Mouse (Mus musculus): Measurements from ENCODE around the gene Ldoc1. TPM values are rescaled to one million over a fixed set of nuclear protein-coding genes. Genes with fewer than 3 reads are reported as not detected.

Gene Ldoc1
- polyA plus RNA-seq (2015; fragmentation: Nextera tagmentation; extraction: Ambion mirVana) = 0.17 and 0.39 TPM in 2 replicates

DNA sequence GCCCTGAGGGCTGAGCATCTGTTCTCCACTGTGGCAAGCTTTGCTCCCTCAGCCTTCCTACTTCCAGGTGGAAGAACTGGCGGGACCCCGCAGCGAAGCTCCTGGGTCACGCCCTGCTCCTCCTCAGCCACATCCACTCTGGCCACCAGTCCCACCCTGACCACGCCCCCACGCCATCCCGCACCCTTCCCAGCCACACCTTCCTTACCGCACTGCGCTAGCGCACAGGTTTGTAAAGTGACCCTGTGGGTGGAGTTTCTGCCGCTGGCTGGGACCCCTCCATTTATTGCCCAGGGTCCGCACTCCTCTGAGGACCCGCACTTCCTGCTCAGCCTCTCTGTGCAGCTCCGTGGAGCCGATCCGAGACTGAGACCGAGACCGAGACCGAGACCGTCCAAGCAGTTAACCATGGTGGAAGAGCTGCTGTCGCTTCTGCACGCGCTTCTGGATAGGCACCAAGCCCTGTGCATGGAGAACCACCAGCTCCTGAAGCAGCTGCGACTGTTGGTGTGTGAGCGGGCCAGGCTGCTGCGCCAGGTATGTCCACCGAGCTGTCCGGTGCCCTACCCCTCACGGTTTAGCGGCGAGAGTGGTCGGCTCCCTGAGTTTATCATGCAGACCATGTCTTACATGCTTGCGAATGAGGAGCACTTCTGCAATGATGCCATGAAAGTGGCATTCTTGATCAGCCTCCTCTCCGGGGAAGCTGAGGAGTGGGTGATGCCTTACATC is at the start of gene Ldoc1:
TSS of gene Ldoc1 (plus strand) at position 196 of the 732 bp plus-strand sequence.
- Histone ChIP-seq H3K4me2 (peak within 1 kb of the TSS; percentile 72), H3K27ac (replicated peaks) (no peak within 1 kb of the TSS), H3K4me3 (peak within 1 kb of the TSS; percentile 48), H3K27me3 (replicated peaks) (no peaks in the 10 kb centered on the region), H3K9me3 (no peaks in the 10 kb centered on the region), H3K9ac (no peak within 1 kb of the TSS), H3K36me3 (no peaks in the 10 kb centered on the region), H3K4me1 (no peaks in the 10 kb centered on the region)
- no peak for ATAC-seq (ENCODE audit: extremely low read depth, insufficient number of reproducible peaks, low FRiP score, low TSS enrichment)
- 20% methylated on average over 34 of the region's 34 CpGs for WGBS

DNA sequence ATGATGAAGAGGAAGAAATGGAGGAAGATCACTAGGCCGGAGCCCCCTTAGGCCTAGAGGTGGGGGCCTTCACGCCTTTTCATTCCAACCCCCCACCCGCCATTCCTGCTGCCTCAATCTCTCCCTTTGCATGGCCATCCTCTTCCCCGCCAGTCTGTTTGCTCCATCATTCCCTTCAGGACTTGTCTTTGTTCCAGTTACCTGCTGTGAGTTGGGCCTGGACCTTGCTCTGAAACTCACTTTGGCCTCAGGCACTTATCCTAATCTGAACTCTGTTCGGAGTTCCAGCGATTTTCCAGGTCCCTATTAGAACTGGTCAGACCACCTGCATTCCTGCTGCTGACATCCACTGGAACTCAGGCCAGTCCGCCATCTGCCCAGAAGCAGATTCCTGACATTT is 834 bp downstream of the Ldoc1 start:
- 70% methylated on average over 6 of the region's 7 CpGs for WGBS
- Histone ChIP-seq H3K36me3 (no peaks in the 10 kb centered on the region), H3K9me3 (no peaks in the 10 kb centered on the region), H3K27ac (replicated peaks) (no peak overlapping the region), H3K4me2 (no peak overlapping the region), H3K9ac (no peak overlapping the region), H3K4me1 (no peaks in the 10 kb centered on the region), H3K4me3 (no peak overlapping the region), H3K27me3 (replicated peaks) (no peaks in the 10 kb centered on the region)
- no peak for ATAC-seq (ENCODE audit: extremely low read depth, insufficient number of reproducible peaks, low FRiP score, low TSS enrichment)

DNA sequence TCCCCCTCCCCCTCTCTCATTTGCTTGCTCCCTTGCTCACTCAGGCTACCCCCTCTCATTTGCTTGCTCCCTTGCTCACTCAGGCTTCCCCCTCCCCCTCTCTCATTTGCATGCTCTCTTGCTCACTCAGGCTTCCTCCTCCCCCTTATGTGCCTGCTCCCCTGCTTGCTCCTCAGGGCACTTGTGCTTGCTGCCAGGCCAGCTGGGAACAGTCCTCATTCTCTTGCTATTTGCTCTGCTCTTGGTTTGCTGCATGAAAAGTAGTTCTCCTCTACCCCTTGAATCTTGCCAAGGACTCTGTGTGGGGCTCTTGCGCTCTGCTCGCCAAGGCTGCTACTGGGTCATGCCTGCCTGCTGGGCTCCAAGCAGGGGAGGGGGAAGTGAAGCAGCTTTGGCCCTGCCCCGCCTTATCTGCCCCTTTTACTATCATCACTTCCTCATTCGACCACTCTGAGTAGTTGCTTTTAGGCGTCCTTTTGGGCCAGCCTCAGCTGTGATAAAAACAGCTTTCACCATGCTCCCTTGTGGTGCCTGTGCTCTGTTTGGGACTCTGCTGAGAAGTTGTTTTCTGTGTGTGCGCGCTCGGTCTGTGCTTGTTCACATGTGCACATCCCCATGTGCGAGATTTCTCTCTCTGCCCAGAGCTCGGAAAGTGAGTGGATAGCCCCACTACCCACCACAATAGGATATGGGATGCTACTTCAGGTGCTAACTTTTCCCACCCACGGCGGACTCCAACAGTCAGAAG is 13.2 kb downstream of the Ldoc1 start:
- H3K36me3 ChIP-seq = no peaks in the 10 kb centered on the region
- no peaks in the 10 kb centered on the region for H3K9me3 ChIP-seq
- H3K27me3 ChIP-seq (replicated peaks) = no peaks in the 10 kb centered on the region
- no peak overlapping the region; the same call in 1 of the 2 replicates for H3K9ac ChIP-seq
- H3K4me3 ChIP-seq = peak overlapping the region; percentile 44
- 0 out of 2 replicates have a peak, but pooled peaks cover 3% of the 10 kb centered on the region for H3K4me1 ChIP-seq
- WGBS = 13% methylated on average over 12 of the region's 12 CpGs
- no peak overlapping the region for H3K27ac ChIP-seq (replicated peaks)
- ATAC-seq (ENCODE audit: extremely low read depth, insufficient number of reproducible peaks, low FRiP score, low TSS enrichment) = no peak
- peak overlapping the region; percentile 68 for H3K4me2 ChIP-seq

DNA sequence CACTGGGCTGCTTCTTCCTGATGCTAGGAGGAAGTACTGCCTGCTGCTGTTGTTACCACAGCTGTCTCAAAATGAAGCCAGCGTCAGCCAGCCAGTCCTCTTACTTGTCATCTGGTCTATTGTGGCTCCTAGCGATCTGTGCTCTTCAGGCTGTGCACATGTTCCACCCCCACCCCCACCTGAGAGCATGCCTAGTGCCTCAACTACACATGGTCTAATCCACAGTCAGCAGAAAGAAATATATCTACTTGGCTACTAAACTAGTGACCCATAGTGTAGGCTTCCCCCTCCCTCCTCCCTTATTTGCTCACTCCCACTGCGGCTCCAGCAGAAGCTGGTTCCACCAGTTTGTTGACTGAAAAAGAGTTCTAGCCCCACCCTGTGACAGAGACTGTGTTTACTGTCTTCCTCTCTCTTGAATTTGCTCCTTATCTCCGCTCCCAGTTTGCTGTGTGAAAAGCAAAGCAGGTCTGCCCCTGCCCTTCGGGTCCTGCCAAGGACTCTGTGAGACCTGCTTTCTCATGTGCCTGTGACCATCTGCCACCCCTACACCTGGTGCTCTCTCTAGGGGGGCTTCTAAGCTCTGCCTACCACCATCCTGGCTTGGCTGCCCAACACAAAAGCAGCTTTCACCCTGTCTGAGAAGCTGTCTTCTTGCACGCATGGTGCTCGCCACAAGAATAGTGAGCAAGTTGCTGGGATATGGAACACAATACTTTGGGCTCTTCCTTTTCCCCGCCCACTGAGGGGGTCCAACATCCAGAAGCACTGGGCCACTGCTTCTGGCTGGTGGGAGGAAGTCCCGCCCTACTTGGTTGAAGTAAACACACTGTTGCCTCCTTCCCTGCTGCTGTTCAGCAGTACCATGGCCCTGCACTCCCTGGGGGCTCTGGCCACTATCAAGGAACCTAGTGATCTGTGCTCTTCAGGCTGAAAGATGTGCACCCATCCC is 14.0 kb downstream of the Ldoc1 start:
- ATAC-seq (ENCODE audit: extremely low read depth, insufficient number of reproducible peaks, low FRiP score, low TSS enrichment) = no peak
- WGBS = 35% methylated on average over 9 of the region's 9 CpGs
- Histone ChIP-seq H3K4me1 (0 out of 2 replicates have a peak, but pooled peaks cover 3% of the 10 kb centered on the region), H3K9me3 (no peaks in the 10 kb centered on the region), H3K9ac (no peak overlapping the region; the same call in 1 of the 2 replicates), H3K27ac (replicated peaks) (no peak overlapping the region), H3K4me2 (peak overlapping the region; percentile 68), H3K27me3 (replicated peaks) (no peaks in the 10 kb centered on the region), H3K36me3 (no peaks in the 10 kb centered on the region), H3K4me3 (peak overlapping the region; percentile 44)

DNA sequence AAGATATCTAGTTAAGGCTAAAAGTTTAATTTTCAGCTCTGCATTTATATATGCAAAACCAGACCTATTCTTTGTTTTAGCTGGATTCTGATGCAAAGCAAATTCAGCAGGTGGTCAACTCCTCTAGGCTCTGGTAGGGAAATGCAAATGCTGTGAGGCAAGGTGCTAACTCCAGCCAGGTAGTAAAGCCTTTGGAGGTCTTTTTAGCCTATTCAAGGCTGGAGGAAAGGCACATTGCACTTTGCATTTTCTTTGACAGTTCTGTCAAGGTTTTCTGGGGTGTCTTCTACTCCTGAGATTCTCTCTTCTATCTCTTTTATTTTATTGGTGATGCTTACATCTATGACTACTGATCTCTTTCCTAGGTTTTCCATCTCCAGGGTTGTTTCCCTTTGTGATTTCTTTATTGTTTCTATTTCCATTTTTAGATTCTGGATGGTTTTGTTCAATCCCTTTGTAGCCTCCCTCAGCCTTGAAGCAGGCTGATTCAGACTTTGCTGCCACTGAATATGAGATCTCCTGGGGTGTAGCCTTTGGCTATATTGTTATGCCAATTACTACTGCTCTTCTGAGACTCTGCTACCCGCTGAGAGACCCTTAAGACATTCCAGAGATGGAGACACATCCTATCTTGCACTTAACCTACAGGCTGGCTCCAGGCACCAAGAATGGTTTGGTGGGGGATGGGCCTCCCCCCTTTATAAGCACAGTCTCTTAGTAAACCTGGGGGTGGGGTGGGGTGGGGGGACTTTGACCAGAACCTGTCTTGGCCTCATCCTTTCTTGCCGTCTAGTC is 18.4 kb downstream of the Ldoc1 start:
- Histone ChIP-seq H3K4me2 (no peak overlapping the region), H3K9ac (no peak overlapping the region), H3K27me3 (replicated peaks) (no peaks in the 10 kb centered on the region), H3K36me3 (no peaks in the 10 kb centered on the region), H3K4me1 (0 out of 2 replicates have a peak, but pooled peaks cover 3% of the 10 kb centered on the region), H3K9me3 (no peaks in the 10 kb centered on the region), H3K27ac (replicated peaks) (no peak overlapping the region), H3K4me3 (no peak overlapping the region)
- 53% methylated on average over 2 of the region's 2 CpGs for WGBS
- no peak for ATAC-seq (ENCODE audit: extremely low read depth, insufficient number of reproducible peaks, low FRiP score, low TSS enrichment)

All from heart, embryonic 13.5 days (tissue).